Mouse (Mus musculus) Muller cell, postnatal 12 days (primary cell): ENCODE measurements around the gene Cmtm2b.
A peak's percentile ranks its signal among the peaks of the same experiment; 100 is the strongest.

ENCODE experiments used
- DNase-seq: peaks from one replicate; pipeline ENCODE4 v3.0.0-alpha.2; 2015; ENCODE audit errors: inconsistent ontology term

Gene Cmtm2b

GRCm38 (mm10) chr8:104342426-104342825 lies 20.4 kb downstream of the Cmtm2b start:
- no peak for DNase-seq

DNA sequence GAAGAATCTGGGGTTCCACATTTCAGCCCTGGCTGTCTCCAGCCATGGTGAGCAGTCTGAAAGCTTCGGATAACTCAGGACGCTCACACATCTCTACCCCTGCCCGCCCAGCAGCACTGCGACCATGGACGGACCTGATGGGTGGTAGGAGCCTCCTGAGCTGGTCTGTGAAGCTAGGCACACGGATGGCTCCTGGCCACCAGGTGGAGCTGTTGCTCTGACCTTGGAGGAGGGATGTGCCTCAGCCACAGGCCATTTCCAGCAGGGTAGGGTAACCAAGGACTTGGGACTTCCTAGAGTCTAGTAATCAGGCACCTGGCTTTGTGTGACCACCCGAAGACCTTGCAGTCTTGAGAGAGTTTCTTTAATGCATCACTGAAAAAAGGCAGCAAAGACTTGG lies 21.9 kb downstream of the Cmtm2b start:
- DNase-seq = peak; percentile 83

- no peak for DNase-seq
These were observed 22.6 kb downstream of the Cmtm2b start for GRCm38 (mm10) chr8:104344622-104345021.

- DNase-seq = no peak
These were observed 24.7 kb downstream of the Cmtm2b start for GRCm38 (mm10) chr8:104346706-104347105.

- no peak for DNase-seq
These were observed 26.9 kb downstream of the Cmtm2b start for GRCm38 (mm10) chr8:104348971-104349370.

DNA sequence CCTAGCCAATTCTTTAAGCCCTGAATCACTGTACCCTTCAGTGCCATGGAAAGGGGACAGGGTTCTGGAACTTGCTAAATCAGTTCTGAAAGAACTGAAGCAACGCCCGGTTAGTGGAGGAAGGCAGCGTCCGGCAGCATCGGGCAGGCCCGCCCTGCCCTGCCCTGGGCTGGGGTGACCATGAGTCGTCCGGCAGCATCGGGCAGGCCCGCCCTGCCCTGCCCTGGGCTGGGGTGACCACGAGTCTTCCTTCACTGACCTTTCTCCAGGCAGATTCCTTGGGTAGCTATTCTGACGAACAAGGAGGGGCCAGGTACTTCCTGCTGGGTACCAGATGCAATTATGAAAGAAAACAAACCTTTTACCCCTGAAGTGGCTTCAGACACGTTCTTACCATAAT lies 28.0 kb downstream of the Cmtm2b start:
- DNase-seq = no peak

DNA sequence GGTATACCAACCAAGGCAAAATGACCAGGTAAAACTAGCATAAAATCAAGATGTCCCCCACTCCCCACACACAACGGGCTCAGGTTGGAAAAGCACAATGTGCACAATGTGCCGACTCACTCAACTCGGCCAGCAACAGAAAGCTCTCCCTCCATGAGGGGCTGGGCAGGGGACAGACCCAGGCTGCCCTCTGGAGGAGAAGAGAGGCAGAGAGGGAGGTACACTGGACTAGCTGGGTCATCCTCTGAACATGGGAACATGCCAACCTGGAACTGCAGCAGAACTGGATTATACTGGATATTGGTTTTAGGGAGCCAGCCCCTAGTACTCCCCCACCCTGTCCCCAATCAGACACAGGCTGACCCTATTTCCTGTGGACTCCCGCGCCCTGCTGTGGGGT lies 31.2 kb downstream of the Cmtm2b start:
- no peak for DNase-seq

DNA sequence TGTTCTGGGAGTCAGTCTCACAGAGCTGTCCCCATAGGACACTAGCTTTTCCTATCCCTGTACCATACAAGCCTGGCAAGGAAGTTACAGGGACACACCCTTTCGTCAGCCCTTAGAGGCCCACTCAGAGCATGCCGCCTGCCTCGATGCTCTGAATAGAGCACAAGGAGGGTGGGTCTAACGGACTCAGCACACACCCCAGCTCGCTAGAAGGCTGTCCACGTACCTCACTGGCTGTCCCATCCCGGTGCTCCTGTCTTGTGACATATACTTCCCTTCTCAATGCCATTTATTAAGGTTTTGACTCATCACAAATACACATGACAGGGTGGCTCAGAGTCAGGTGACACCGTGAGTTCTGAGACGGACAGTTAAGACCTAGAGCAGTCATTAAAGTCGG lies 32.5 kb downstream of the Cmtm2b start:
- DNase-seq = no peak

GRCm38 (mm10) chr8:104358637-104359036 lies 36.6 kb downstream of the Cmtm2b start:
- no peak for DNase-seq

DNA sequence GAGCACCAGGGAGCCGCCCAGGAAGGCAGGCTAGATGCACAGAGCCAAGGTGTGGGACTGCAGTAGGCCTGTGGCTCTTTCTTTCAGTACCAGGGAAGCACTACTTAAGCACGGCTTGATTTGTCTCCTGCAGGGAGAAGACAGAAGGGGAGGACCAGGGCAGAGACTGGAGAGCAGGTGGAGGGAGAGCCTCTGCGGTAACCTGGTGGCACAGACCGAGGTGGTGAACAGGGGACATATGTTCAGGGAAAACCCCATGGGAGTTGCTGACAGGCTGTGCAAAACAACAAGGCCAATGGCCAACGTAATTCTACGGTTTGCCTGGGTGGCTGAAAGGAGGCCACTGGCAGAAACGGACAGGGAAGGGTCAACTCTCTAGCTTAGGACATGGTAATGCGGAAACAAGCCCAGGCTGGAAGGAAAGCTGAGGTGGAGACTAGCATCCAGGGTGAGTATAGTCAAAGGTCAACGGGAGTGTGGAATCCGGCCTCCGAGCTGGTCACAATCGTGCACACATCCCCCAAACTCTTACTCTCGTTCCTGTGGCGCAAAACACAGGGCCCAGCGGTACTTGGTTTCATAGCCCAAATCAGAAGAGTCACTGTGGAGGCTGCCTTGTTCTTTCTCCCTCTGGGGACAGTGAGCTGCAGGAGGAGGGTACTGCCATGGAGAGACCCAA lies 37.9 kb downstream of the Cmtm2b start:
- DNase-seq = no peak

- DNase-seq = no peak
These were observed 43.7 kb downstream of the Cmtm2b start for GRCm38 (mm10) chr8:104365695-104366094.

GRCm38 (mm10) chr8:104367398-104367797 lies 45.4 kb downstream of the Cmtm2b start:
- DNase-seq = peak; percentile 38

DNA sequence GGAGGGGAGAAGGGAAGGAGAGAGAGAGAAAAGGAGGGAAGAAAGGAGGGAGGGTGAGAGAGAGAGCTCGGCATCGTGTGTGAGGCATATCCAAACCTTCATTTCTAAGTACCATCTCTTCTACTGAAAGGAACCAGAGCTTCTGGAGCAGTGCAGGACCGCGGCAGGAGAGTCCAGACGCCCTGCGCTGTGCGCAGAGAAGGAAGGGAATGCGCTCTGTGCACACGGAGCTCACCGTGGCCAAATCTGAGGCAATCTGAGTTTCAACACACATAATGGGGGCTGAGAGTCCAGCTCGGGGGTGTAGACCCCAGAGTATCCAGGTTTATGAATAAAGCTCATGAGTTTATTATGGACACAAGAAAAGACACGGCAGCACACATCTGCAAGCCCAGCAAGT lies 47.6 kb downstream of the Cmtm2b start:
- no peak for DNase-seq

- DNase-seq = peak; percentile 69
These were observed 48.0 kb downstream of the Cmtm2b start for GRCm38 (mm10) chr8:104370071-104370470.

DNA sequence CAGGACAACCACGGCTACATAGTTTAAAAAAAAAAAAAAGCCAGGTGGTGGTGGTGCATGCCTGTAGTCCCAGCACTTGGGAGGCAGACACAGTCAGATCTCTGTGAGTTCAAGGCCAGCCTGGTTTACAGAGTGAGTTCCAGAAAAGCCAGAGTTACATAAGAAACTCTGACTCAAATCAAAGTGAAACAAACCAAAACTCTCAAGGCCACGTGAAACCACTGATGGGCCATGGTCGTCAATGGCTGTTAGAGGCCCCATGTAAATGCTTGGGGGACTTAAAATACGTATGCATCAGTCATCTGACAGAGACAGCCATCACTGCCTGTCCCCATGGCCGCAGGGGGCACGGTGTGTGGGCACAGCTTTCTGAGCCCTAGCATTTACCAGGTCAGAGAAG lies 49.1 kb downstream of the Cmtm2b start:
- no peak for DNase-seq

DNA sequence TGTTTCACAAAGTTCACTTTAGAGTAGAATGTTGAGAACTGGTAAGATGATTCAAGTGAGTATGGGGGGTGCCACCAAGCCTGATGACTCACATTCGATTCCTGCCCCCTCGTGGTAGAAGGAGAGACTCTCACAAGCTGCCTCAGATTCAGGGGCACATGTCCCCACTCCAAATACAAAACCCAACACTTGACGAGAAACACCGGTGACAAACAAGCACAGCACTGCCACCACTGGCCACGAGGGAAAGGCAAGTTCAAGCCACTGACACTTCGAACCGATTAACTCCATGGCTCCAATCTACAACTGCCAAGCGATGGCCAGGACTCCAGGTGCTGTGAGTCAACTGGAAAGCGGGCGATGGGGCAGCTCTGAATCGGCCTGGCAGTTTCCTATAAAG lies 51.7 kb downstream of the Cmtm2b start:
- DNase-seq = no peak

DNA sequence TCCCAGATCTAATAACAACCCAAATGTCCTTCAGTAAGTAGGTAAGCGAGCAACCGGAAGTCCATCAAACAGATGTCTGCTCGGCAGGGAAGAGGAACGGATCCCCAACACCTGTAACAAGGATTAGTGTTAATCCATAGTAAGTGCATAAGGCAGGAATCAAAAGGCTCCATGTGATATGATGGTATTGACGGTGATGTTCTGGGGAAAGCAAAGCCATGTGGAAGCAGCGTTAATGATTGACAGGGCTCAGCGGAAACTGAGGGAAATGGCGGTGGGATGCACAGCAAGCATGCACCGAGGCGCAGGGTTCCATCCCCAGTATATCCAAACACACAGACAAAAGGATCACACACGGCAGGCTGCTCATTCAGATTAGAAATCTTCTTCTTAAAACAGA lies 52.2 kb downstream of the Cmtm2b start:
- DNase-seq = no peak

DNA sequence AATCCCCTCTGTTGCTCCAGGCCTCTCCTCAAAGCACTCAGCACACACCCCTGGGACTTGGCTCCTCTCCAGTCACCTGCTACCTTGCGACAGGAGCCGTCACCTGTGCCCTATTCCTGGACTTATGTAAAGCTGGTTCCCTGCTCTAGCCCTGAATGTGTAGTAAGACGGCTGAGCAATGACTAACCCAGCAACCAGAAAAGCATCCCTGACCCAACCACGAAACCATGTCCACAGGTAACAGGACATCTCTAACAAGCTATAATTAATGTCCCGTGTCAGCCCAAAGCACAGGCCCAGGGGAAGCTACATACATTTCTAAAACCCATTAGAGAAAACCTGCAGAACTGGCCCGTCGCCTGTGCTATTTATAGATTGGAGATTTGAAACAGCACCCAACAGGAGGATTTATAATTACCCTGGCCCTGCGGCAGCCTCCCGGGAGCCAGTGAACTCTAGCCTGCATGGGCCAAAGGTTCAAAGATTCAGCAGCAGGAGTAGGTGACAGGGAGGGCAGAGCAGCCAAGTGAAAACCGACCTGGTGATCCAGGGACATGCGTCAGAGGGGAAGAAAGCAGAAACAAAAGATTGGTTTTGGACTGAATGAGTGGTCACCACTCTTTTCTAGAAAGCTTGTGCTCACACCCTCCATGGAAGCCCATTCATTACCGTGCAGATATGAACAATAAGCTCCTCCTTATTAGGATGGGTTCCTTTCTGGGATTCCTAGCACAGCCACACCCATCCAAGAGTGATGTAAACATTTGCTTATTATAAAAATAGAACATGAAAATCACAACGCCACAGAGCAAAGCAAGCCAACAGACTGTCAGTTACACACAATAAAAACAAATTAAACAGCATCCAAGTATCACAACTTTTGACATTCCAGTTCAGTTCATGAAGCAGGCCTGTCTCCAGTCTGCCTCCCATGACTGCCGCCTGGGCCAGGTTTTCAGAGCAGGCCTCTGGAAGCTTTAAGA lies 53.1 kb downstream of the Cmtm2b start:
- peak; percentile 57 for DNase-seq

DNA sequence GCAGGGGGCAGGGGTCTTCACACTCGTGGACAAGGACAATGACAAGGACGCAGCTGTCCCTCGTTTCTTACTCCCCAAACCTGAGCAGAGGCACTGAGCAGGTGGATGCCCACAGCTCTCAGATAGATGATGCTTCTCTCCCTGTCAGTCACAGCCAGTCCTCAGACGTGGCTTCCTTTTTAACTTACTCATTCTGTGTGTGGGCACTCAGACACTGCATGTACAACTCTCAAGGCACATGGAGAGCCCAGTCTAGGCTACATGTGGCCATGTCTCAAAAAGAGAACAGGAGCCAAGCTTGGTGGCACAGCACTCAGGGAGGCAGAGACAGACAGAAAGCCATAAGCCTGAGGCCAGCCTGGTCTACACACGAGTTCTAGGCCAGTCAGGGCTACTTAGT lies 53.9 kb downstream of the Cmtm2b start:
- DNase-seq = no peak

- no peak for DNase-seq
These were observed 54.6 kb downstream of the Cmtm2b start for GRCm38 (mm10) chr8:104376669-104377068.

GRCm38 (mm10) chr8:104379301-104379836 lies 57.3 kb downstream of the Cmtm2b start:
- no peak for DNase-seq

GRCm38 (mm10) chr8:104380269-104380668 lies 58.2 kb downstream of the Cmtm2b start:
- DNase-seq = no peak
